Mouse (Mus musculus) heart, postnatal 0 days (tissue): ENCODE results near the gene Cst3.

Experiments
- CTCF ChIP-seq: IDR thresholded peaks from 2 replicates; pipeline ENCODE4 v1.5.1; 2016; ENCODE audit warnings: antibody characterized with exemption, control low read depth, low read depth
- EP300 ChIP-seq: IDR thresholded peaks from 2 replicates; pipeline ENCODE4 v1.6.1; 2016; ENCODE audit warnings: antibody characterized with exemption, low read depth

DNA sequence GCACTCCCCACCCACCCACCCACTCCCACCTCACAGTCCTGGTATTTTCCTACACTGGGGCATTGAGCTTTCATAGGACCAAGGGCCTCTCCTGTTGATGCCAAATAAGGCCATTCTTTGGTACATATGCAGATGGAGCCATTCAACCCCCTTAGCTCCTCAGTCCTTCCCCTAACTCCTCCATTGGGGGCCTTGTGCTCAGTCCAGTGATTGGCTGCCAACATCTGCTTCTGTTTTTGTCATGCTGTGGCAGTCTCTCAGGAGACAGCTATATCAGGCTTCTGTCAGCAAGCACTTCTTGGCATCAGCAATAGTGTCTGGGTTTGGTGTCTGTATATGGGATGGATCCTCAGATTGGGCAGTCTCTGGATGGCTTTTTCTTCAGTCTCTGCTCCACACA, 9.2 kb upstream of the Cst3 start:
- TF ChIP-seq CTCF (no peak), EP300 (no peak)
